Mouse (Mus musculus) adrenal gland, postnatal 36 days (tissue): ENCODE measurements at regions not wholly inside any gene's neighbourhood (a gene's known extent, or its start where the extent isn't known, plus 50 kb on each side); places are given as distances from the start of the nearest gene placed in this dataset.
"Not testable (repeated sequence)": the region's sequence is repeated elsewhere in the genome, so short reads cannot be mapped to it uniquely, and the experiment has no call there.

Experiments used
- DNase-seq, 2 experiments: peaks; one replicate each; pipeline ENCODE4 v3.0.0; 2021; ENCODE audit warnings: mixed read lengths in 1 of 2

DNA sequence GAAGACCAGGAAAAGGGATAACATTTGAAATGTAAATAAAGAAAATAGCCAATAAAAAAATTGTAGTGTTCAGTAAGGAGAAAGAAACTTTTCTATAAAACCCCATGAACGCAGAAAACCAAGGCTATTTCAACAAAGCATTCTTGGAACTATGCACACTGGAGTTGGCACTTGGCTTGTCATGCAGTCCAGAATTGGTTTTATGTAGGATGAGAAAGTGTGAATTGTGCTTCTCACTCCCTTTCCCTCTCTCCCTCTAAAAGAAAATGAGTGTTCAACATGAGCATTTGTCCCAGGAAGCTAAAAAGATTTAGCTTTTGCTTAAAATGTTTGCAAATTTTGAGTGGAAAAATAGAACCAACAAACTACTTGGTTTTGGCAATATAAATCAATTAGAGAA, 841.6 kb upstream of the Adam24 start:
- DNase-seq = no peak

DNA sequence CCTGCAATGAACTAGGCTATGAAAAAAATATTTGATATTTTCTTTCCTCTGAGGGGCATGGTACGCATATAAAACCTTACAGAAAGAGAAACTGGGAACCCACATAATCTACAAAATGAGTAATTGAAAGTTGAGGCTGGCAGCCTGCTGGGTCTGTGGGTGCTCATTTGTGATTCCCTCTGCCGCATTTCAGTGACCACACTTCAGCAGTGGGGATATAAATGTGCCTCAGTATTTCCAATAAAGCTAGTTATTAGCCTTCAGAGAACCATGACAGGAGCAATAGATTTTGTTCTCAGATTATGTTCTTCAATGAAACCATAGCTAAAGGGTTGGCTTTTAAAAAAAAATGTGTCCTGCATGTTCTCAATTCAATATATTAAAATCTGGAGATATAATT, 828.0 kb upstream of the Adam24 start:
- DNase-seq = no peak

- DNase-seq = no peak
Observed at GRCm38 (mm10) chr8:39862544-39862943, 812.3 kb upstream of the Adam24 start.

DNA sequence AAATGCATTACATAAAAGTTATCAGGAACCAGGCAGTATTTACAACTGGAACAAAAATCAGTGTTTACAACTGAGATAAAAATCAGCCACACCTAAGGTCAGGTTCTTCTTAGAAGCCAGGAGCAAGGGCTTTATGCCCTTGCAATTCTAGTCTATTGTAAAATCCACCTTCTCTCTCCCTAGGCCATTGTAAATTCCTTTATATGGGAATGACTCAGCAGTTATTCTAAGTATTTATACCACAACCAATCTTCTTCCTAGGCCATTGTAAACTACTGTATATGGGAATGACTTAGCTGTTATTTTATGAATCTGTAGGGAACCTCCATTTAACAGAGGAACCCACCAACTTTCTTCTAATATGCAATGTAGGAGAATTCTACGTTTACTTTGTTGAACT, 772.6 kb upstream of the Adam24 start:
- DNase-seq = no peak

DNA sequence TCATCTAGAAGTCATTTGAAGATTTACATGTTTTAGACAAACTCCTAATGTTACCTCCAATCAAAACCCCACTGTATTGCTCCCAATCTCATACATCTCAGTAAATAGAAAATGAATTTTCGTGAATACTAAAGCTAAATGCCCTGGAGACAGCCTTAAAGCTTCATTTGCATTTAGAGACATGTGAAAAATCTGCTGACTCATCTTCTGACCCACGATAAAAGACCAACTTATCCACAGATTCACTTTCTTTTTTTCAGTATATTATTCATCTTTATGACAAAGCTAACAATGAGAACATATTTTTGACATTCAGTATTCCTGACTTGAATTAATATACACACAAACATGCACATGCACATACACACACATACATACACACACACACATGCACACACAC, 762.0 kb upstream of the Adam24 start:
- DNase-seq = no peak

- no peak for DNase-seq
Observed at GRCm38 (mm10) chr8:39921336-39921735, 753.5 kb upstream of the Adam24 start.

DNA sequence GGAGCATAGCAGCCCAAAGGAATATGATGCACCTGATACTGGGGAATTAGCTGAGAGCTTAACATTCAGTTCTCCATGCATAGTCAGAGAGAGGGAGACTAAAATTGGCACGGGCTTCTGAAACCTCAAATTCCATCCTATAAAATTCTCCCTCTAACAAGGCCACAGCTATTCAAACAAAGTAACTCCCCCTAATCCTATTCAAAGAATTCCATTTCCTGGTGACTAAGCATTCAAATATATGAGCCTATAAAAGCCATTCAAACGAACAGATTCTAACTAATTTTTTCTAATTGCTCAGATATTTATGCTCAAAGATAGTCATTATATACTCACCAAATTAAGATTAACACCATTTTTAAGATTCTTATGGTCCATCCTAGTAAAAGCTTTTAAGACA, 751.1 kb upstream of the Adam24 start:
- no peak for DNase-seq

GRCm38 (mm10) chr8:39950178-39950896, 724.5 kb upstream of the Adam24 start:
- DNase-seq = no peak

DNA sequence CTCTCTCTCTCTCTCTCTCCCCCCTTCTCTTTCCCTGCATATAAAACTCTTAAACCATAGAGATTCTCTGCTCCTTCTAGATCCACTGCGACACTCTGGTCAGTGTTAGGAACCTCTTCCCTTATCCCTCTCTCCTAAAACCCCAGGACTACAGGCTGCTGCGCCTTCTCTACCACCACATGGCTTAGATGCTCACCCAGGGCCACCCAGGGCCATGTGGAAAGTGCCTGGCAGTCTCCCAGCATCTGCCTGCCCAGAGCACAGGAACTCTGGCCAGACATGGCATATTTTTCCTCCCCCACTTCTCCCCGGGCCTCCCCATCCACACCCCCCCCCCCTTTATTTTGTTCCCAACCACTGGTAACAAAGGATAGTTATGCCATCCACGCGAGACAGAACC, 720.4 kb upstream of the Adam24 start:
- no peak for DNase-seq

- DNase-seq = no peak
Observed at GRCm38 (mm10) chr8:39954924-39955323, 720.0 kb upstream of the Adam24 start.

DNA sequence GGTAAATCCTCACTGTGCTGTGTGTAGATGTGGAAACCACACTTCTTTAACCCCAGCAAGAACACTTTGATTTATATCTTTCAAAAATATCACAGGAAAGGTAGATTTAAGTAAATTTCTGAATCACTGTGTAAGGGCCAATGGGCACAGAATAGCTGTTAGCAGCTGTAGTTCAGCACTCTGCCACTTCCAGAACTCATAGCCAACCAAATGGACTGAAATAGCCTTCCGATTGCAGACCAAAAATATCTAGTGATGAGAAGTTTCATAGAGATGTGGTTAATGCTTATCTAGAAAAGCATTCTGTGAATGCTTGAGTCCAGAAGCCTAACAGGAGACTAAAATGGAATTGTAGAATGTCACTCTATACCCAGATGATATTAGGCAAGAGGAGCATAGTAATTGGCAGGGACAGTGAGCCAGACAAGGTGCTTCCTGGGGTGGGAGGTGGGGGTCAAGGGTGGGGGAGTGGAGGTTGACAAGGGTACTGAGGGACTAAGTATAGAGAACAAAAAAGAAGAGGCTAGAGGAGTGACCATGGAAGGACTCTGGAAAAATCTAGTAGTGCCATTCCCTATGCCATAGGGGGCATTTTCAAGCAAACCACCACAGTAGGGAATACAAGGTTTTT, 669.6 kb upstream of the Adam24 start:
- no peak for DNase-seq

GRCm38 (mm10) chr8:40019281-40019943, 655.5 kb upstream of the Adam24 start:
- no peak for DNase-seq

- no peak for DNase-seq
Observed at GRCm38 (mm10) chr8:40064145-40064544, 610.7 kb upstream of the Adam24 start.

DNA sequence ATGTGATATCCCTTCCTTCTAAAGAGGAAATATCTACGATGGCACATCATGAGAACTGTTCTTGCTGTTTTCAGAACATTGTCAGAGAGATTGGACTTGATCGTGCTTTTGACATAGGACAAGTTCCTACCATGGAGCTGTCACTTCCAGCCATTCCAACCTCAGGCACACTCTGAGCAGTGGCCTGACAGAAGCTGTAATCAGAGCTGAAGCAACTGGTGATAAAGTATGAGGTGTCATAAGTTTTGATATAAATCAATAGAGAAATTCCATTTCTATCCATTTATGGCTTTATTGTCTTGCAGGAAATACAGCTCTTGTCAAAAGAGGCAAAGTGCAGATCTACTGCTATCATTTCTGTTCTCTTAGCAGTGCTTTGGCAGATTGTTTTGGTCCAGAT, 603.7 kb upstream of the Adam24 start:
- DNase-seq = no peak

- not testable (repeated sequence) for DNase-seq
Observed at GRCm38 (mm10) chr8:40080976-40081375, 593.9 kb upstream of the Adam24 start.

- no peak for DNase-seq
Observed at GRCm38 (mm10) chr8:40084129-40084528, 590.7 kb upstream of the Adam24 start.

- no peak for DNase-seq
Observed at GRCm38 (mm10) chr8:40089377-40089776, 585.5 kb upstream of the Adam24 start.

DNA sequence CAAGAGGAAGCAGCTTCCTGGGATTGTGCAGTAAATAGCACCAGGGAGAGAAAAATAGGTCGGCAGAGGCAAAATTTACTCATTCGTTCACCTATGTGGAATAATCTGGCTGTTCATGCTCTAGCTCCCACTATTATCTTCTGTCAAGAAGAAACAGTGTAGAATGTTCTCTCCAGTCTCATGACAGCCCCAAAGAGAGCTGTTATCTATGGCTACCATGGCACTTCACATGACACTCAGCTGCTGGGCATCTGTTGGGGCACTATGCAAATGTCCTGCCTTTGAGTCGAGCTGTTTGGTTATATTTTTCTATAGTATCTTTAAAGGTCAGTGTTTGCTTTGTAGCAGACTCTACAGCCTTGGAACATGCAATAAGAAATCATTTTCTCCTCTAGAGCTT, 550.5 kb upstream of the Adam24 start:
- DNase-seq = no peak

DNA sequence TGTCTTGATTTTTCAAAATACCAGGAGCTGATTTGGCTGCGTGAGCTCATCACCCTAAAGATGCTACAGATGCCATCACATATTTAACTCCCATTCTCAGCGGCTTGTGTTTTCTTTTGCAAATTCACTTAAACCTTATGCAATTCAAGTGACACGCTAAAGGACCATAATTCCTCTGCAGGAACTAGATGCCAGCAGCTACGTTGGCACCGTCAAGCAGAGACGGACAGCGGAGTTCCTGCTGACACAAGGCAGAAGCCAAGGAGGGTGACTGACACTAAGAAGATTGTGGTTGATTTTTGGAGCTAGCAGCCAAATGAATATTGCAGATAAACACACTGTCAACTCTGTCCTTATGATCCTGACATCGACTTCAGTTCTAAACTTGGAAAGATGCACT, 547.7 kb upstream of the Adam24 start:
- DNase-seq = no peak

DNA sequence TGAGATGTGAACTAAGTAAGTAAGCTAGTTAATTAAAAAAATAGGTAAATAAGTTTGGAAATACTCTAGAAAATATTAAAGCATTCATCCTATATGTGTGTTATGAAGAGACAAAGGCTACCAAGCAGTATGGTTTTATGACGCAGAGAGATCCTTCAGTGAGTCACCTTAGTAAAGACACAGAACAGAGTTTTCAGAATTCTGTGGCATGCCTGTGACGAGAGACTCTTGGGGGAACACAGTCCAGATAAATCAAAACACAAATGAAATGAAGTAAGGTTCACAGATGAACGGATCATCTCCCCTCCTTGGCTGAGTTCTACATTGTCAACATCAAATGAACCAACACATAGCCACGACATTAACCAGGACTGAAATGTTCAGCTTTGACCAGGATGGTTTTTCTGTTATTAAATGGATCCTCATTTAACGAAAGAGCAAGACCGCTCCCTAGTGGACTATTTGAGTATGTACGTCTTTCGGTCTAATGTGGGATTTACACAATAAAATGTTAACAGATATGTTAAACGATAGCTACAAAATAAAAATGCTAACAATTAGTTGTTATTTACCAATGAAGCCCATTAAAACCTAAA, 542.1 kb upstream of the Adam24 start:
- peak in 1 of 2 experiments; percentile 7 for DNase-seq

DNA sequence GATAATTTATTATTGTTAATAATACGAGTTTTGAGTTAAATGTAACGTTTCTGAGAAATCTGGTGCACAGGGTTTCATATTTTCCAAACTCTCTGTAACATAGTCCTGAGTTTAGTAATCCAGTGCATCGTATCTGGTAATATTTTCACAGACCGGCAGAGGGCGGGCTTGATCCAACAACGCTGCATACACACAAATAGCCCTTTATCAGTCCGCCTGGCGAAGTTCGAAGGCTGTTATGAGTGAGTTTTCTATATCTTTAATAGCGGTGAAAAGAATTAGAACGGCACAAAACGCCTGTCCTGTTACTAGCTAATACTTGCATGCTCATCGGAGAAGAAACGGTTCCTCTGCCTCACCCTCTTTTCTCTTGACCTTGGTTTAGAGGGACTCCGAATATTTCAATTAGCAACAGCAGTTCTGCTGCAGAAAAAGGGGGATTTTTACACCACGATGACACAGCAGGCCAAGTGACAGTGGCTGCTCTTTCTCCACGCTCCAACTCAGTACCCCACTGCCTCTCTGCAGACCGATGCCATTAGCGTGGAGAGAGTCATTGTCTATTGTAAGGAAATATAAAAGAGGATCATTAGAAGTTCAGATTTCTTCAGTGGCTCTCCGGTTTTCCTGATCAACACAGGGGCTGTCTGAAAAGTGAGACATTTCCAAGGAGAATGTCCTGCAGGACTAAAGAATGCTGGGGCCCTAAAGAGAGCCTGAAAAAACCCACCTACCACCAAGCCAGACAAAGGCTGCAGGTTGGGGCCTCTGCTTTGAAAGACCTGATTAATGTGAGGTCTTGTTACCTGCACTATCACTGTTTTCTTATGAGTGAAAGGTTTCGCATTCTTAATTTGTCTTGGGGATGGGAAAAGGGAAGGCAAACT, 523.7 kb upstream of the Adam24 start:
- peak; percentile 69 to 77 for DNase-seq

DNA sequence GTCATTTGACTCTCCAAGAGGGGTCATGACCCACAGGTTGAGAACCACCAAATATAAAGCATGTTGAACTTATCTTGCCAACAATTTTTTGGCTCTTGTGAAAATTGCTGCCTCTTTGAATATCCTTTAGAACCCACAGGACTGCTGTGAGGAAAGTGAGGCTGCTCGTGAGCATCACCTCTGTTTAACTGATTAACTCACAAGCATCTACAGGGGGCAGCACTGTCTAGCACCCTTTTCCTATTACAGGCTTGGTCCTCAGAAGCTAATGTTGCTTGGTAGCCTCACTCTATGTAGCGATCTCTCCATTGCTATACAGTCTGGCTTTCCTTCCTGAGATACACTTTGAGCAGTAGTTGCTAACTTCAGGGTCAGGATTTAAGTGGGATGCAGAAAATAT, 522.4 kb upstream of the Adam24 start:
- DNase-seq = no peak
